Mouse (Mus musculus): ENCODE results near the gene Arid5b.
A peak's percentile ranks its signal among the peaks of the same experiment; 100 is the strongest.

Gene Arid5b

DNA sequence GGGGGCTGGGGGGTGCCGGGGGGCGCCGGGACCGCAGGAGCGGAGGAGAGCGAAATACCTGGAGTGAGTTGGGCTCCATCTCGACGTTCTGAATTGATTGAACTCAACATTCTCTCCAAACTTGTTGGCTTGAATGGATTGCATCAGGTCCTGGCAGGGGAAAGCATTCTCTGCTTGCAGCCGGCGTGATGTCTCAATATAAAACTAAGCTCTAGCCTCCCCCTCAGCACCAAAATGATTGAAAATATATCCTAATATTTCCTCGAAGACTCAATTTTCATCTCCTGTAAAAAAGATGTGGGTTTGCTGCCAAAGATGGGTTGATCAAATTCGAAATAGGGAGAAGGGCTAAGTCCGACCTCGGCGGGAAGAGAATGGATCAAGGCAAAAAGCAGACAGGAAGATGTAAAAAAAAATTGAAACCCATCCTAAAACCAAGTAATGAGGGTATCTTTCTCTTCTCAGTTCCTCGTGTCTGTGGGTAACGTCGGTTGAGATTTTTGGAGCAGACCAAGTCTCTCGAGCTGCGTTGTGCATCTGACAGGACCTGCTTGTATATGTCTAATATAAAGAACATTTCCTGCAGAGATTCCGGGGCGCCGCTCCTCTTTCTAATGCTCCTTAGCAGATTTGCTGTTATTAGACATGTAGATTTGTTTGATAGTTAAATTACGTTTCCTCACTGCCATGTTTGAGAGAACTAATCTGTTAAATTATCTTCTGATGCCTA lies at the start of gene Arid5b:
Gene Arid5b, minus strand, starts transcription at position 109 of the 730 bp plus-strand sequence.
- no peak for DNase-seq (ENCODE audit: low spot score)

DNA sequence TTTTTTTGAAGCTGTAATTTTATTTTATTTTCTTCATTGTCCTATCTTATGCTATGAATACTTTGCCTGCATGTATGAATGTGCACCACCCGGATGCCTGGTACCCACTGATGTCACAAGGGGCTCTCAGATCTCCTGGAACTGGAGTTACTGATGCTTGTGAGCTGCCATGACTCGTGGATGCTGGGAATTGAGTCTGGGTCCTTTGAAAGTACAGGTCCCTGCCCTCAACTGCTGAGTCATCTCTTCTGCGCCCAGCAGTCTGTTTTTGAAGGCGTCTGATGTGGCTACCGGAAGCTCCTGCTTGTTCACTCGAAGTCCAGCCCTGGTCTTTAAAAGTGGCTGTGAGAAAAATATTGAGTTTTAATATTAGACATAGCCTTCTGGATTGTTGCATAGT lies 46.8 kb upstream of the Arid5b start:
- DNase-seq (ENCODE audit: low spot score), result no peak

DNA sequence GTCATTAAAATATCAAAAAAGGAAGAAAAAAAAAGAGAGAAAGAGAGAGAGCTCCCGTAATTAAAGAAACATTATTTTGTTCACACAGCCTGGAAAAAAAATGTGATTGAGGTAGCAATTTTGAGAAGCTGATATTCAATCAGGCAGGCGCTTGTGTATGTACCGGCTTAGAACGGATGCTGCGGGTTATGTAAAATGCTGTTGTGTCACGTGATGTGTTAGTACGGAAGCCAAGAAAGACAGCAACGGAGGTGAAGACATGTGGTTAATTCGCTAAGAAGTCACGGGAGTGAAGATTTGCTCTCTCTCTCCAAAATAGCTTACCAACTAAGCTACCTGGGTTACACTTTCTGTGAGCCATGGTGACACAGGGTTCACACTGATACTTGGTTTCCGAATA lies 45.5 kb upstream of the Arid5b start:
- no peak for DNase-seq (ENCODE audit: low spot score)

DNA sequence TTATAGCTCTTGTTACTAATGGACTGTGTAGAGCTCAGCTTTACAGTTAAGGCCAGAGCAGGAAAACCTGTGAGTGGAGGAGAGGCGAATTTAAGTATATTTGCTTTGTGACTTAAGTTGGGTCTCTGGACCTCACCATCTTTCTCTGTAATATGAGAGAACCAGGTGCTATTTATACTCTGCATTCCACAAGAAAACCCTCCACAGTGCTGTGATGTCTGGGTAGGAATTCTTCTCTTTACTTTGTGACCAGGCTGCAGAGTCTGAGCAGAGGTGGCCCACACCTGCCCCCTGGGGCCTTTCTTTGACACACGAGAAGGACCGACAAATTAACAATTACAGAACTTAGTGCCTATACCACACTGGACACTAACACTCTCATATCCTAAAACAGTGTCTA lies 44.6 kb upstream of the Arid5b start:
- no peak for DNase-seq (ENCODE audit: low spot score)

- no peak for DNase-seq (ENCODE audit: low spot score)
Observed at GRCm38 (mm10) chr10:68320986-68321385, 42.4 kb upstream of the Arid5b start.

GRCm38 (mm10) chr10:68320496-68320895 lies 42.0 kb upstream of the Arid5b start:
- no peak for DNase-seq (ENCODE audit: low spot score)

DNA sequence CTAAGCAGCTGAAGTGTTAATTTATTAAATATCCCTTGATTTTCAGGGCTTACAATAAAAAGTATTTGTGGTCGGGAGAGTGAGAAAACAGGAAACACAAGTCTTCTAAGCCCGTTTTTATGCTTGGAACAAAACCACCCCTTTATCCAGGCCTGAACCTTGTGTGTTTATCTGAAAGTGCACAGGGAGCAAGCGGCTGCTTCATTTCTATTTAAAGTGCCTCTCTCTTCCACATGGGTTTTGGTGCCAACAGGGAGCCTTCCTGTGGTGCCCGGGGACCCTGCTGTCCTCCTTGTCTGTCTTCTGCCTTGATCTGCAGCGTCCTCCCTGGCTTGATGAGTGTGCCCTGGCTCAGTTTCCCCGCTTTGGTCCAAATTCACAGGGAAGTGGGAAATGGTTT lies 40.9 kb upstream of the Arid5b start:
- DNase-seq (ENCODE audit: low spot score), result no peak

GRCm38 (mm10) chr10:68318438-68318979 lies 40.0 kb upstream of the Arid5b start:
- no peak for DNase-seq (ENCODE audit: low spot score)

DNA sequence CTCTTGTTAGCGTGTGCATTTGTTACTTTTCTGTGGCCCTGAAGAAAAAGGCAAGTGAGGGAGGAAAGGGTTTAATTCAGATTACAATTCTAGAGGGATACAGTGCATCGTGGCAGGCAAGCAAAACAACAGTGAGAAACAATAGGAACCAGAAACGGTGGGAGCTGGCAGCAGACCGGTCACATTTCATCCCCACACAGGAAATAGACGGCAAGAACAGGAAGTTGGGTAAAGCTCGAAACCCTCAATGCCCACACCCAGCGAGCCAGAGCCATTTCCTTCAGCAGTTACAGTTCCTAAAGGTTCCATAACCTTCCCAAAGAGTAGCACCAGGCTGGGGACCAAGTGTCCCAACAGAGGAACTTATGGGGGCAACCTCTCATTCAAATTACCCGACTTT lies 34.2 kb upstream of the Arid5b start:
- no peak for DNase-seq (ENCODE audit: low spot score)

GRCm38 (mm10) chr10:68301013-68301412 lies 22.5 kb upstream of the Arid5b start:
- DNase-seq (ENCODE audit: low spot score), result no peak

DNA sequence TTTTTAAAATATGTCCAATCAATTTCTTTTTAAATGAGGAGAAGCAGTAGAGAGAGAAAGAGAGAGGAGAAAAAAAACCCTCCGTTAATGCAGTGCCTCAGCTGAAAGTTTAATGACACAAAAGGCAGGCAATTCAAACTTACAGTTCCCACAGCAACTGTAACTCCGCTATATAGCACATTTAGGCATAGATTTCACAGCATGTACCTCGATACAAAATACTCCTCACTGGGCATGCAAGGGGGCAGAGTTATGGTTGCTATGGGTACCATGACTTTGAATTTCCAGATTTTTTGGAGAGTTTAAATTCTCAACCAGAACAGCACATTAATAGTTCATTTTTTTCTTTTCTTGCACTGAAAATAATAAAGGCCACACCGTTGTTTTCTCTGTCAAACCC lies 10.9 kb upstream of the Arid5b start:
- no peak for DNase-seq (ENCODE audit: low spot score)

DNA sequence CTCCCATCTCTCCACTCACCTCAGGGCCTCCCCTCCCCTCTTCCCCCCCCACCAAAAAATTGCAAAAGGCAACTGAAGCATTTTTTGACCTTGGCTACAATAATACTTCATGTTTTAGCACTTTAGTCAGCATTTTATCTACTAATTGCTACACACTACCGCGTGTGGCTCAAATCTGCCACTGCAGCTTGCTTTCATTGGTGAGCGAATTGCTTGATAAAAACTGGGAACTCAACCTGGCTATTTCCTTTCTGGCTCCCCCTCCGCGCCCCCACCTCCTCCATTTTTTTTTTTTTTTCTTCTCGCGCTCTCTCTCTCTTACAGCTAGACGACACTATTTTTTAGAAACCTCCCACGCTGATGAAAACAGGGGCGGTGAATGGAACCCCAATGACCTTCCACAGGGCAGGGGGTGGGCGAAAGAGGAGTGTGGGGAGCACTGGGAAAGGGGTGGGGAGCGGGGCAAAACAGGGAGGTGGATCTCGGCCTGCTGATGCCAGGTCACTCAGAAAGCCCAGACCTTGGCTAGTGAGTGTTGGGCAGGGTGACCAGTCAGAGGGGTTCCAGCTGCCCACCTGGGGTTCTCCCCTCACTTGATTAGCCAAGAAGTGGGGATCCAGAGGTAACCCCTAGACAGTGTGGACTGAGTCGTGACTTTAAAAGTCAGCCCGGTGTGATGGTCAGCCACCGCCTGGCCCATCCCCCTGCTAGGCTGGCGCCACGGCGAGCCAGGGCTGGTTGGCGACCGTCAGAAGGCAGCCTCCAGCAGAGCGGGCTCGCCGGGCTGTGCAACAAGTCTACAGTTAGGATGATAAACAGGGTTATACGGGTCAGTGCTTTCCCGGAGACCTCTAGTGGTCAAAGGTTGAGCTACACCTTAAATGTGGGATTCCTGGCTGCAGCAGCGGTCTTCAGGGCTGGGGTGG lies 4.2 kb upstream of the Arid5b start:
- peak; percentile 71 for DNase-seq (ENCODE audit: low spot score)

- DNase-seq (ENCODE audit: low spot score), result no peak
Observed at GRCm38 (mm10) chr10:68281775-68282106, 3.2 kb upstream of the Arid5b start.

- DNase-seq (ENCODE audit: low spot score), result no peak
Observed at GRCm38 (mm10) chr10:68281076-68281774, 2.7 kb upstream of the Arid5b start.

DNA sequence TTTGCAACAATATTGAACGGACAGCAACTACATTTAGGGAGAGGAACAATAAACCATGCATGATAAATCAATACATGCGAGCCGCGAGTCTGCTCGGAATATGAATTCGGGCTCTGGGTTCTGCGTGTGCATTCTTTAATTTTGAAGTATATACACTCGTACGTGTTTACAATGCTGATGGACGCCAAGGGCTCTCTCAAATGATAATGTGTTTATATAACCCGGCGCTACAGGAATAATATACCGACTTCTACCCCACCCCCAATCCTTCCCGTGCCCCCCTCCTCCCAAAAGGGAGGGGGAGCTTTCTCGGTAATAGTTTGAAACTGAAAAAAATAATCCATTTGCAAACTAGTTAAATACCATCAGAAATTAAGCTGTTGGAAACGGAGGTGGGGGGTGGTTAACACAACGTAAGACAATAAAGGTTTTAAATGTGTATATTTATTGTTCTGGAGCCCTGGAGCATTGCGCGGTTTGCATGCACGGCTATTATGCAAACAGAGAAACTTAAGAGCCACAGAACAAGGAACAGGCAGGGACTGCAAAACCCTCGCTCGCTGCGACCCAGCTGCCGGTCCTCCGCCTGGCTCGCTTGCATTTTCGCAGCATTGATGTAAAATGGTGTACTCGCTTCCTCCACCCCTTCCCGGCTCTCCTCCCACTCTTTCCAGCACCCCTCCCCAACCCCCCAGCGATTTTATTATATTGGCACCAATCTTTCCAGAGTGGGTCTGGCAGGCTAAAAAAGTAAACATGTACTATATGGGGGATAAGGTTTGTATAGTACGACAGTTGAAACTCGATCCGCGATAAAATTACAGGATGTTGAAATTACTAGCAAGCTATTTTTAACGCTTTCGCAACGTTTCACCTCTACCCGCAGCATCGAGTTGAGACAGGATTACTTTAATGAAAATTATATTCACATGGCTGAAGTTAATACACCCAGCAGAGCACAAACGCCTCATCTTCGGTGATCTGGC lies 1.3 kb upstream of the Arid5b start:
- peak; percentile 52 for DNase-seq (ENCODE audit: low spot score)

DNA sequence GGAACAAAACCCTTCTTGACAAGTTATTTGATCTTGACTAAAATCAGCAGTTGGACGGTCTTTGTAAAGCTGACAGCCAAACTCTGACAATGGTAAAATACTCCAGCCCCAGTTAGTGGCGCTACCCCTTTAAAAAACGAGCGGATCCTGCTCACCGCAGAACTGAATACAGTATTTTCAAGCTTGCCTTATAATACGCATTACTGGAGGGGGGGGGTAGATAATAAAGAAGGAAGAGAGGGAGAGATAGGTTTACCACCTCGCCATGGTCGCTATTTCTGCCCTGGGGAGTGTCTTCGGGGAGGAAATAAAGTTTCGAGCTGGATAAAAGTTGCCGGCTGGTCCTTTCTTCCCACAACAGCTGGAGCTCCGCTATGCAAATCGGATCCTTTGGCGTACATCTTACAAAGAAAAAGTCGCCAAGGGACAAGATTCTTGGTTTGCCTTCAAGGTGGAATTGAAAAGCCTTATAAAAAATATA lies 829 bp downstream of the Arid5b start:
- DNase-seq (ENCODE audit: low spot score), result peak; percentile 20

- peak; percentile 19 for DNase-seq (ENCODE audit: low spot score)
Observed at GRCm38 (mm10) chr10:68276976-68277441, 1.5 kb downstream of the Arid5b start.

GRCm38 (mm10) chr10:68276350-68276975 lies 2.1 kb downstream of the Arid5b start:
- DNase-seq (ENCODE audit: low spot score), result peak; percentile 58

- DNase-seq (ENCODE audit: low spot score), result no peak
Observed at GRCm38 (mm10) chr10:68274900-68275760, 3.4 kb downstream of the Arid5b start.
